Mouse (Mus musculus) midbrain, embryonic 16.5 days (tissue): ENCODE measurements at regions not wholly inside any gene's neighbourhood (a gene's known extent, or its start where the extent isn't known, plus 50 kb on each side); places are given as distances from the start of the nearest gene placed in this dataset.
A peak's percentile ranks its signal among the peaks of the same experiment; 100 is the strongest.

Experiments used
- ATAC-seq: fragments of 200-750 bp; cut with Nextera tagmentation; 2 replicates; pipeline ENCODE4 v1.8.0; 2017; ENCODE audit warnings: moderate TSS enrichment
- H3K27ac ChIP-seq: fragments of 300-500 bp; sonication (generic); 2 replicates; pipeline ENCODE4 v1.5.1; 2014; ENCODE audit warnings: mild to moderate bottlenecking, low read length, mixed read lengths
- H3K27me3 ChIP-seq: fragments of 300-500 bp; sonication (generic); 2 replicates; pipeline ENCODE4 v1.6.1; 2014; ENCODE audit warnings: low read depth, low read length, mixed read lengths; ENCODE audit not compliant: control insufficient read depth, insufficient read depth
- H3K36me3 ChIP-seq: fragments of 300-500 bp; sonication (generic); 2 replicates; pipeline ENCODE4 v1.6.1; 2014; ENCODE audit warnings: mild to moderate bottlenecking, low read length, moderate library complexity, mixed read lengths; ENCODE audit not compliant: control insufficient read depth, insufficient read depth
- H3K4me1 ChIP-seq: fragments of 300-500 bp; sonication (generic); 2 replicates; pipeline ENCODE4 v1.6.1; 2014; ENCODE audit warnings: mild to moderate bottlenecking, low read length, mixed read lengths; ENCODE audit not compliant: control insufficient read depth, insufficient read depth
- H3K4me2 ChIP-seq: fragments of 300-500 bp; sonication (generic); 2 replicates; pipeline ENCODE4 v1.6.1; 2014; ENCODE audit warnings: mild to moderate bottlenecking, low read length, mixed read lengths
- H3K4me3 ChIP-seq: fragments of 300-500 bp; sonication (generic); 2 replicates; pipeline ENCODE4 v1.5.1; 2014; ENCODE audit warnings: low read depth, mild to moderate bottlenecking, low read length, moderate library complexity, mixed read lengths
- H3K9ac ChIP-seq: fragments of 300-500 bp; sonication (generic); 2 replicates; pipeline ENCODE4 v1.6.1; 2014; ENCODE audit warnings: low read depth, low read length, mixed read lengths
- H3K9me3 ChIP-seq: fragments of 300-500 bp; sonication (generic); replicated peaks from 2 replicates; pipeline ENCODE4 v1.6.1; 2014; ENCODE audit warnings: mild to moderate bottlenecking, low read length, mixed read lengths; ENCODE audit not compliant: control insufficient read depth, poor library complexity, severe bottlenecking
- WGBS: fragments of 180-500 bp; shearing (Covaris S2); extraction: QIAGEN DNeasy Blood & Tissue Kit; methylation state at CpG from one replicate; pipeline ENCODE4 v1.1.7; 2014; 5-methylcytosine and 5-hydroxymethylcytosine counted together

DNA sequence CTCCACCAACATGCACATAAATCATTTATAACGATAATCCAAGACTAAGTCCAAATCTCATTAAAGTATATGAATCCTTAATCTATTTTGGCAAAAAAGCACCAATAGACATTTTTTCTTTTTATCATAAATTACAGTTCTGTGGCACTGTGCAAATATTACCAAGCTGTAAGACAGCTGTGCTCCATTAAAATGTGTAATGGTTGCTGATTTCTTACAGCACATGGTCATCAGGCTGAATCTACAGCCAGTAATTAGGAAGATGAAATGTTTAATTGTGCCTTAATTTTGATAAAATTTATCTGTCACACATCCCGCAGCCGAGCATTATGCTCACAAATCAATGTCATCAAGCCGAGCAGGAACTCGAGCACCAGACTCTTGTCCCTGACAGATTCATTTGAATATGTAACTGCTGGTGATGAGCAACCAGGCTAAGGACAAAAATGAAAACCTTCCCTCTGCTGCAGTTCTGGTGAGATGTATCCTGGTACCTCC, 722.0 kb downstream of the Cypt12 start:
- H3K9me3 ChIP-seq, result no peaks in the 10 kb centered on the region
- no peak overlapping the region for H3K4me3 ChIP-seq
- H3K4me2 ChIP-seq, result no peak overlapping the region
- peaks cover 2% of the 10 kb centered on the region; the same call in 1 of the 2 replicates for H3K4me1 ChIP-seq
- no peak overlapping the region for H3K9ac ChIP-seq
- ATAC-seq, result no peak
- no peaks in the 10 kb centered on the region for H3K36me3 ChIP-seq
- no peak overlapping the region for H3K27ac ChIP-seq
- no peaks in the 10 kb centered on the region for H3K27me3 ChIP-seq
- WGBS, result 73% methylated on average over 5 of the region's 5 CpGs

DNA sequence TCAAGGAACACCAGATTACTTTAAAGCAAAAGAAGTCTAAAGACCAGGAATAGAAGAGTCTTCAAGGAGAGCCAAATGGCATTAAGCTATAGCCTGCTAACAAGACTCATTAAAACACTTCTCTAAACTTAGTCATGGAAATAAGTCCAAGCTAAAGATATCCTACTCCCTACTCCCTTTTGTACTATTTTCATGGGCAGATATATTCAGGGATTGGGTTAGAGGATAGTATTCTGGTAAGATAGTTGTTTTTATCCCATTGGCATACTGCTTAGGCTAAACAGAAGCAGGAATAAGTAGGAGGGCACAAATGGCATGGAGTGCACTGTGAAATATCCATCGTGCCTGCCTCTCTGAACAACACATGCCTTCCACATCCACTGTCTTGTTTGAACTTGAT, 723.5 kb downstream of the Cypt12 start:
- Histone ChIP-seq H3K9me3 (no peaks in the 10 kb centered on the region), H3K4me1 (peaks cover 2% of the 10 kb centered on the region; the same call in 1 of the 2 replicates), H3K9ac (no peak overlapping the region), H3K4me3 (no peak overlapping the region), H3K36me3 (no peaks in the 10 kb centered on the region), H3K4me2 (no peak overlapping the region), H3K27me3 (no peaks in the 10 kb centered on the region), H3K27ac (no peak overlapping the region)
- WGBS, result 70% methylated on average over 1 of the region's 1 CpGs
- ATAC-seq, result no peak

DNA sequence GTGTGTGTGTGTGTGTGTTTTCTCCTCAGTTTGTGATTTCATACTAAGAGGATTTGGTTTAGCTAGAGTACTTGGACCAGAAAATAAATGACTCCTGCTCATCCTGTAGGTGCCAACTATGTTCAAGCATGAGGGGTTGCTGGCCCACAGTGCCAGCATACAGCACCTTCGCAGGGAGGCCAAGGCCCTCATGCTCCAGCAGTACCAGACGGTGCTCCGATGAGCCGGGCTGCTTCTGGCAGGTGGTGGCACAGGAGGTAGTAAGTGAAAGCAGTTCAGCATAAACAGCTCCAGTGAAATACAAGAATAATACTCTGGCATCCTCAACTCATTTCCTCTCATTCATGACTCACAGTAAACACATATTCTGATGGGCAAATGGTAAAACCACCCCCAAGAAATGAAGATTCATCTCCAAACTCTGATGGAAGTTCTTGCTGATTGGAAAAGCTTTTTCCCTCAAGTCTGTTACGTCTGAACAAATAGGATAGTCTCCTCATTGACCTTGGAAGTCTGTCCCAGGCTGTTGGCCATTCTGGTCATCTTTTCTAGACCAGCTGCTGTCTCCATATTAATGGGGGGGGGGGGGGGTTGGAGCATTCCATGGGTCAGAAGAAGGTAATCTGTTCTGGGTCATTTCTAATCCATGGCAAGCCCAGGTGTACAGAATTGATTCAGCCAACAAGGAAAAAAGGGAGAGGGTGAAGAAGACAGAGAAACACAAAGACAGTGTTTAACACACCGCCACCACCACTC, 735.3 kb downstream of the Cypt12 start:
- H3K4me1 ChIP-seq, result no peaks in the 10 kb centered on the region
- H3K9me3 ChIP-seq, result no peaks in the 10 kb centered on the region
- H3K9ac ChIP-seq, result no peak overlapping the region
- H3K27me3 ChIP-seq, result no peaks in the 10 kb centered on the region
- no peaks in the 10 kb centered on the region for H3K36me3 ChIP-seq
- no peak for ATAC-seq
- H3K4me3 ChIP-seq, result no peak overlapping the region
- no peak overlapping the region for H3K27ac ChIP-seq
- WGBS, result 82% methylated on average over 6 of the region's 6 CpGs
- H3K4me2 ChIP-seq, result no peak overlapping the region

DNA sequence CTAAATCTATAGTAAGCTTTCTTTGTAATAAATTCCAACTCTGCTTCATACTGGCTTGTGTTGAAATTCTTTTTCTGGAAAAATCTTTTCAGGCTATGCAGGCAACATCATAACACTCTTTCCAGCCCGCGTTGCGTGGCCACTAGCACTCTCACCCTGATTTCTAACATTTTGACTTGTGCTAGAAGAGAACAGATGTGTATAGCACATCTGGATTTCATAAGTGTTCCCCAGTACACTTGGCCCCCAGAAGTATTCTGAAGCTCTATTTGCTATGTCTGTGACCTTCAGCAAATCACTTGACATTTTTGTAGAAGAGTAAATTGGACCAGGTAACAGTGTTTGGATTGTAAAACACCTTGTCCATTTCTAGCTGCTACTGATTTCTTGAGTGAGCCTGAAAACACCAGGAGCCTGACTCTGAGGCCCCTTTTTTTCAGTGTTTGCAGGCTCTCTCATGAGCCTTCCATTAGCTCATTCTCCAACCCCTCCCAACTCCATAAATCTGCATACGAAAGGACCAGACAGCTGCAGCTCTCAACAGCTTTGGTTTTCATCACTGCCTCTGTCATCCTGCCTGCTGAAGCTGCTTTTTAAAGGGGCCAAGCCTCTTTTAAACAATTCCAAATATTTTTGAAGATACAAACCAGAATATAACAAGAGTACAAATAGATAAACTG, 747.0 kb downstream of the Cypt12 start:
- no peaks in the 10 kb centered on the region for H3K4me1 ChIP-seq
- peak; percentile 82 for ATAC-seq
- H3K4me2 ChIP-seq, result no peak overlapping the region
- H3K36me3 ChIP-seq, result no peaks in the 10 kb centered on the region
- 68% methylated on average over 4 of the region's 4 CpGs for WGBS
- H3K27me3 ChIP-seq, result no peaks in the 10 kb centered on the region
- H3K27ac ChIP-seq, result no peak overlapping the region; the same call in 1 of the 2 replicates
- H3K9me3 ChIP-seq, result no peaks in the 10 kb centered on the region
- H3K4me3 ChIP-seq, result no peak overlapping the region
- H3K9ac ChIP-seq, result no peak overlapping the region

DNA sequence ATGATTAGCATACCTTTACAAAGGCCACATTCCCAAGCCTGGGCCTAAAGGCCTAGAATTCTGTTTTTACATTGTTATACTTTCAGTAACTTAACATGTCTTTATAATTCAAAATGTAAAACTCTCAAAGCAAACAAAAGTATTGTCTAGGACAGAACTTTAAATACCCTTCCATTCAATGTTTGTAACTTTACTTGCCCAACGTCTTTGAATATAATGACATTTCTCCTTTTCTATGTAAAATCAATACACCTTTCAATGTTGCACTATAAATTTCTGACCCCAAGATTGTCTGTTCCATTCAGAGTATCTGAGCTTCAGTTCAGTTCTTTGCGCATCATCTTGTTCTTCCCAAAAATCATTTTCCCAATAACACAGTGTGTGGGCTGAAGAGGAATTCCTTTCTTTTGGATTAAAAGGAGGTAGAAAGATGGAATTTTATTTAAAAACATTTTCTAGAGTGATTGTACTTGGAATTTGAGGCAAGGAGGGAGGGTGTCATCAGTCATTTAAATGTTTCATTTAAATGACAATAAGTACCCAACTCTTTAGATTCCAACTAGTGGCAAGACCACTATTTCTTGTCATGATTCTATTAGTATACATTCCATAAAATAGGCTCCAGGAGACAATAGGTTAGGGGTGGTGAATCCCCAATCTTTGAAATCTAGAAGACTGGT, 748.9 kb downstream of the Cypt12 start:
- Histone ChIP-seq H3K4me1 (no peaks in the 10 kb centered on the region), H3K27me3 (no peaks in the 10 kb centered on the region), H3K27ac (no peak overlapping the region), H3K36me3 (no peaks in the 10 kb centered on the region), H3K9me3 (no peaks in the 10 kb centered on the region), H3K4me2 (no peak overlapping the region), H3K4me3 (no peak overlapping the region), H3K9ac (no peak overlapping the region)
- 80% methylated on average over 2 of the region's 2 CpGs for WGBS
- ATAC-seq, result no peak

DNA sequence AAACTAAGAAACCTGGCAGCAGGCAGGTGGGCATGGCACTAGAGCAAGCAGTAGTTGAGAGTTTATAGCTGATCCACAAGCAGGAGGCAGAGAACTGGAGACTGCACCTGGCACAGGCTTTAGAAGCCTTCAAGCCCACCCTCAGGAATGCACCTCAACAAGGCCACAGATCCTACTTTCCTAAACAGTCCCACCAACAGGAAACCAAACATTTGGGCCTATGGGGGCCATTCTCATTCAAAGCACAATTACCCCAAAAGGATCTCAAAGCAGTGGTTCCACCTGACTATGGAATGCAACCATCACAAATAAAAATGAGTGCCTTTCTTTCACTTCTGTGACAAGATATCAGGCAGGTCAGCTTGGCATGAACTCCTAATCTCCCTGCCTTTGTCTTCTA, 749.9 kb downstream of the Cypt12 start:
- H3K9ac ChIP-seq, result no peak overlapping the region
- ATAC-seq, result no peak

DNA sequence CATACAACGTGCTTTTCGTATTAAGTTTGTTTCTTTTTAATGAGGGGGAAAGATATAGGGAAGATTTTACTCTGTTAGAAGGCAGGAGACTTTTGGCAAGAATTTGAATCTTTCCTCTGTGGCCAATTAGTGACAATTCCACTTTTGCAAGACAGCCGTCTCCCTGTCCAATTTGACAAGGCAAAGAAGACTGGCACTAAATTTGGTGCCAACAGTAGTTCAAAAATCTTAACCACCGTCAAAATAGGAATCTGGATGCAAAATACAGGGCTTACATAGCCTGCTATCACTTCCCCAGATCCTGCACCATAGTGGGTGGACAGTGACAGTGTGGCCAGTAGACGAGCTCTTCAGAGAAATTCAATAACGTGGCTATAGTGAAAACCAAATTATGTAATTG, 757.0 kb downstream of the Cypt12 start:
- Histone ChIP-seq H3K4me2 (no peak overlapping the region), H3K4me3 (no peak overlapping the region), H3K9me3 (no peaks in the 10 kb centered on the region), H3K36me3 (no peaks in the 10 kb centered on the region), H3K27ac (no peak overlapping the region), H3K4me1 (no peaks in the 10 kb centered on the region), H3K27me3 (no peaks in the 10 kb centered on the region), H3K9ac (no peak overlapping the region)
- WGBS, result 73% methylated on average over 6 of the region's 6 CpGs
- no peak for ATAC-seq

More for the DNA sequence above, 749.9 kb downstream of the Cypt12 start:
- Histone ChIP-seq H3K36me3 (no peaks in the 10 kb centered on the region), H3K4me3 (no peak overlapping the region), H3K4me2 (no peak overlapping the region), H3K4me1 (no peaks in the 10 kb centered on the region), H3K27me3 (no peaks in the 10 kb centered on the region), H3K9me3 (no peaks in the 10 kb centered on the region), H3K27ac (no peak overlapping the region)

DNA sequence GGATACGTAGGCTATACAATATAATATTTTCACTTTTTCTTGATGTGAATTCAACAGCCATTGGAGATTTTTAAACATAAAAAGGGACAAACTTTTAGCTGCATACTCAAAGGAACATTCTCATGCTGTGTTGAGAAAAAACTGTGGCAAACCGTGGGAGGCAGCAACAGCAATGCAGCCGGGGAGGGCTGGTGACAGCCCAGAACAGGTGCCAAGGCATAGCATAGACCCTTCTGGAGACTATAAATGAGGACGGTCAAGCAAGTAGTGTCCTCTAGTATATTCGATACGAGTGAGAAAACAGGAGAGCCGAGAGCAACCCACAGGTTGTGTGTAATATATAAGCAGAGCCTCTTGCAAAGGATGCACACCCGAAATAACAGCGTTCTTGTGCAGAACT, 757.5 kb downstream of the Cypt12 start:
- WGBS, result 86% methylated on average over 9 of the region's 9 CpGs
- Histone ChIP-seq H3K4me3 (no peak overlapping the region), H3K36me3 (no peaks in the 10 kb centered on the region), H3K27me3 (no peaks in the 10 kb centered on the region), H3K9me3 (no peaks in the 10 kb centered on the region), H3K9ac (no peak overlapping the region), H3K27ac (no peak overlapping the region), H3K4me2 (no peak overlapping the region), H3K4me1 (no peaks in the 10 kb centered on the region)
- ATAC-seq, result no peak

DNA sequence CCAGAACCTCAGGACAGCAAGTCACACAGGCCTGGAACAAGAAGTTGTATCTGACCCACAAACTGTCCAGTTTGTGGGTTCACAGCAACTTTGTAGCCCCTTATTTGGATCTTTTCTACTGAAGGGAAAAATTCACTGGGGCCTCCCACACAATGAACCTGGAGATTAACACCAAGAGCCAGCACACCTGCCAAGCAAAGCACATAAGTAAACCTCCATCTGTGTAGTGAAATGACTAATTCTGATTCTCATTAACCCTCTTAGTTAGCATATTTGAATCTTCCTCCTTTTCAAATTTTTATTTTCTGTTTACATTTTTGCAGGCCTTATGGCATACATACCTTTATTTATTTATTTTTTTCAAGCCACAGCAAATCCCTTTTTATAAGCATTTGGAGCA, 758.1 kb downstream of the Cypt12 start:
- Histone ChIP-seq H3K27ac (no peak overlapping the region), H3K9me3 (no peaks in the 10 kb centered on the region), H3K4me2 (no peak overlapping the region), H3K9ac (no peak overlapping the region), H3K4me1 (no peaks in the 10 kb centered on the region), H3K4me3 (no peak overlapping the region), H3K36me3 (no peaks in the 10 kb centered on the region), H3K27me3 (no peaks in the 10 kb centered on the region)
- no peak for ATAC-seq
